Mouse (Mus musculus) T-helper 17 cell (primary cell): ENCODE measurements around the gene Spint3.
"Not testable (repeated sequence)": the region's sequence is repeated elsewhere in the genome, so short reads cannot be mapped to it uniquely, and the experiment has no call there.

Source experiments
- in situ Hi-C, 2 experiments: fragments of 300-600 bp; cut with MboI, MseI; formaldehyde crosslinking; loops; 1 replicate in 1 of 2; 2 replicates in 1 of 2; pipeline ENCODE4 v1.15.1; 2025; ENCODE audit warnings: high pct_unique_total_duplicates in 2 of 2

Gene Spint3

DNA sequence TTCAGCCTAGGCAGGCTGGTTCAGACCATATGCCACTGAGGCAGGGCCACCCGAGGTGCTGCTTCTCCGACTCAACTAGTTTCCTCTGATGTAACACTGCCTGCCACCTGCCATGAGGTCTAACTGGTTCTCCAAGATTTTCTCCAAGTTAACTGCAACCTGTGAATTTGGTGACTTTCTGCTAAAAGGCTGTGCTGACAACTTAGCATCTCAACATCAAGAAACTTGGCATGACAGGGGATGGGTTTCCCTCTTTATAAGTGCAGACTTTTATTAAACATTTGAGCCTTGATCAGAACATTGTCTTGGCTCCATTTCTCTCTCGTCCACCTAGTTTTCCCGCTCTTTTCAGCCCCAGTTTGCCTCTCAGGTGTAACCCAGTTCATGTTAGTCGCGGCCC, at the start of gene Spint3:
Gene Spint3, minus strand, starts transcription at position 101 of the 400 bp plus-strand sequence.
- in situ Hi-C loops, result not testable (repeated sequence)

DNA sequence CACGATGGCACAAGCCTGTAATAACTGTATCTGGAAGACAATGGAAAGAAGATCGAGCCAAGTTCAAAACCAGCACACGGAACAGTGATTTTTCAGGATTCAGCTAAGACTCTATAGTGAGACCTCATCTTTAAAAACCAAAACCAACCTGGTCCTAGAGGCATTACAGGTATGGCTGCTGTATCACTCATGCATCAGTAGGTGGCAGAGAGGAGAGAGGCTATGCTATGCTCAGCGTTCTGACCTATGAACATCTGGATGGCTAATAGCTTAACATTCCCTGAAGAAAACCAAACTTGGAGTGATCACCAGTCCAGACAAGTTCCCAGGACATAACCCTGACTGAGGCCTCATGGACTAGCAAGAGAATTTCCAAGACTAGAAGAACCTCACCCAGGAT, 48.5 kb upstream of the Spint3 start:
- in situ Hi-C loops, result no loop called here

GRCm38 (mm10) chr2:164619050-164619449, 45.8 kb upstream of the Spint3 start:
- in situ Hi-C loops, result loop anchor here (5.0 kb wide), 1 partner anchor 37 kb away; no protein-coding TSS in a partner anchor

DNA sequence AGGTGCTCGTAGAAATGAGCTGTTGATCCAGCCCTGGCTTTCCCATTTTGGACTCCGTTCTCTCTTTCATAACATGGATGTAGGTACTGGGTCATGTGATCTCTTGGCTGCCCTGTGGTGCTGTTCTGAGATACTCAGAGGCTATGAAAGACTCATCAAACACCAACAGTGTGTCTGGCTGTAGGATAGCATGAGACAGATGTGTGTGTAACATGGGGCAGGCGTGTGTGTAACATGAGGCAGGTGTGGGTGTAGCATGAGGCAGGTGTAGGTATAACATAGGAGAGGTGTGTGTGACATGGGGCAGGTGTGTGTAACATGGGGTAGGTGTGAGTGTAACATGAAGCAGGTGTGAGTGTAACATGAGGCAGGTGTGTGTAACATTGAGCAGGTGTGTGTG, 42.1 kb upstream of the Spint3 start:
- in situ Hi-C loops, result loop anchor here (5.0 kb wide), 1 partner anchor 33 kb away; no protein-coding TSS in a partner anchor

- in situ Hi-C loops, result not testable (repeated sequence)
Observed at GRCm38 (mm10) chr2:164613471-164613870, 40.2 kb upstream of the Spint3 start, which contains the start of the genes Wfdc6b and Wfdc8. Gene Wfdc6b, plus strand, starts transcription at chr2:164613522. Gene Wfdc8, minus strand, starts transcription at chr2:164613626.

DNA sequence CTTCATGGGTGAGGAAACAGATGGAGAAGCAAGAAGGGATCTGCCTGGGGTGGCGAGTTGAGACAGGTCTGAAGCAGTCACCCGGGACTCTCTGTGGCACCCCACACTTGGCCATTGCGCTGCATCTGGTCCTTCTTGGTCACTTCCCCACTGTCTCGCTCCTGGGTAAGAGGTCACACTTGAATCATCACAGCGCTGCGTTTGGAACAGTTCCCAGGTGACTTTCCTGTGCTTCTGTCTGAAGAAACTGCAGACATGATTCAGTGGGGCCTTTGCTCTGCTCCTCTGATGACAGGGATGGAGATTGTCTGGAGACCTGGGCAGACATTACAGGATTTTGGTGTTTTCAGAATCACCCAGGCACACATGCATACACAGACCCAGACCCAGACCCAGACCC, 35.5 kb upstream of the Spint3 start:
- in situ Hi-C loops, result loop anchor here in 1 of 2 experiments (10.0 kb wide), 1 partner anchor 1094 kb away; no protein-coding TSS in a partner anchor

DNA sequence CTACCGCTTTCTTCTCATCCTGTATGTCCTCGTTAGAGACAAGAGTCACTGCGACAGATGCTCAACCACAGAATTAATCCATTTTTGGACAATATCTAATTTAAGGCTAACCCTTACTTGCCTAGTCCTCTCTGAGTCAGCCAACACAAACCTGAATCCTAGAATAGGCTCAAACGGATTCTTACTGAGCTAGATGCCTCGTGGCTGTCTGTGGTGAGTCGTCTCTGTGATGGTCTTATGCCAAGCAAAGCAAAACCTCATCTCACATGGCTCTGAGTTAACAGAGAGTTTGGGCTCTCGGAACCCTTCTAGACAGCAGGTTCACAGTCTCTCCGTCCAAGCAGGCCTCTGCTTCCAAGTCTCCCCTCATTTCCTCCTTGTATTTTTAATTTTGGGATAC, 31.2 kb upstream of the Spint3 start:
- in situ Hi-C loops, result loop anchor here in 1 of 2 experiments (10.0 kb wide), 1 partner anchor 1090 kb away; no protein-coding TSS in a partner anchor

DNA sequence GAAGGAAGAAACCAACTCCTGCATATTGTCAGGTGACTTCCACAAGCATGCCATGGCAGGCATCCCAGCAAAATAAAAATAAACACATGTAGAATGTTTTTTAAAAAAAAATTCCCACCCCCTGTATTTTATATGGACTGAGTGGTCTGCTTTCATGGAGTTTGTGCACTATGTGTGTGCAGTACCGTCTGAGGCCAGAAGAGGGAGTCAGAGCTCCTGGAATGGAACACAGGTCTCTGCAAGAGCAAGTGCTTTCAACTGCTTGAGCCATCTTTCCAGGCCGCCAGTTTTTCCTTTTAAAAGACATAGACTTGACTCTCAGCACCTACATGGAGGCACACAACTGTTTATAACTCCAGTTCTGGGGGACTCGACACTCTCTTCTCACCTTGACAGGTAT, 30.2 kb upstream of the Spint3 start:
- in situ Hi-C loops, result loop anchor here in 1 of 2 experiments (10.0 kb wide), 1 partner anchor 1089 kb away; no protein-coding TSS in a partner anchor

DNA sequence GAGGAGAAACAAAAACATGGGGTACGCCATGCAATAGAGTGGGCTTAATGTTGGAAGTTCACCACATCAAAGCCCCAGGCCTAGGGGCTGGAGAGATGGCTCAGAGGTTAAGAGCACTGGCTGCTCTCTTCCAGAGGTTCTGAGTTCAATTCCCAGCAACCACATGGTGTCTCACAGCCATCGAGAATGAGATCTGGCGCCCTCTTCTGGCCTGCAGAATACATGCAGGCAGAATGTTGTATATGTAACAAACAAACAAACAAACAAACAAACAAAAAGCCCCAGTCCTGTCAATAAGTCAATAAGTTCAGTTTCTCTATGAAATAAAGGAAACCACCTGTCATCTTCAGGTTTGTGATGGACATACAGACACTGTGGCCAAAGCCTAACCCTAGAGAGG, 26.9 kb upstream of the Spint3 start:
- in situ Hi-C loops, result loop anchor here in 1 of 2 experiments (10.0 kb wide), 1 partner anchor 1085 kb away; no protein-coding TSS in a partner anchor

DNA sequence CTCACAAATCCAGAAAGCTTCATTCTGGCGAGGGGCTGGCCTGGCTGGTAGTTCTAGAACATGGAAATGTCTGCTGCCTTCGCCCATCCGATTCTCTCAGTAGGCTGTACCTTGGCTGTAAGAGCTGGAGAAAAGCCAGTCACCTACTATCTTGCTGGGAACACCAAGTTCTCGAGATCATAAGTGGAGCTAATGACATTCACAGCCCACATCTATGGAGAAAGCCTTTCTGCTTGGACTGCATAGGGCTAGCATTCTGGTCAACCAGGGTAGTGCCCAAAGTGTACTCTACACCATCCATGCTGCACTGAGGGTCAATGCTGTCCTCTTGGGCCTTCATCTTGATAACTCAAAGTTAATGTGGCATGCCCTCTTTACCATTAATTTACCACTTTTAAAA, 20.2 kb upstream of the Spint3 start, which contains the start of gene Eppin:
Gene Eppin, minus strand, starts transcription at position 101 of the 400 bp plus-strand sequence.
- in situ Hi-C loops, result loop anchor here in 1 of 2 experiments (5.0 kb wide), 1 partner anchor 129 kb away; no protein-coding TSS in a partner anchor

GRCm38 (mm10) chr2:164592014-164592413, 18.8 kb upstream of the Spint3 start:
- in situ Hi-C loops, result loop anchor here in 1 of 2 experiments (5.0 kb wide), 1 partner anchor 130 kb away; no protein-coding TSS in a partner anchor

GRCm38 (mm10) chr2:164585025-164585725, 11.9 kb upstream of the Spint3 start, which contains the start of gene Wfdc6a:
Gene Wfdc6a, minus strand, starts transcription at chr2:164585447.
- in situ Hi-C loops, result not testable (repeated sequence)

DNA sequence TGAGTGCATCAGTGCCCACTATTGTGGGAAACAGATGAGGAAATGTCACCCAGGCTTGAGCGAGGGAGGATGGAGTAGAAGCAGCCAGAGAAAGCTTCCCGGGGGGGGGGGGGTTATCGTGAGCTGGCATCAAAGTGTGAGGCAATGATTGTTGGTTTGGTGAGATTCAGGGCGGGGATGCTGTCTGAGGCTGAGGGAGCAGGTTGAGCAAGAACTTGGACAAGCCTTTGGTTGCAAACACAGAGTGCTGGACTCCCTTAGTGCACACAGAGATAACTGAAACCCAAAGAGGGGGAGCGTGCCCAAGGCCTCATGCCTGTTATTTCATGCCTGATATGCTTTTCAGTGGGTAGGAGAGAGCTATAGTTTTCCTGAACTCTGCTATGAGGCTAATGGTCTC, 5.8 kb downstream of the Spint3 start:
- in situ Hi-C loops, result no loop called here

GRCm38 (mm10) chr2:164566997-164567396, 6.3 kb downstream of the Spint3 start:
- in situ Hi-C loops, result no loop called here

DNA sequence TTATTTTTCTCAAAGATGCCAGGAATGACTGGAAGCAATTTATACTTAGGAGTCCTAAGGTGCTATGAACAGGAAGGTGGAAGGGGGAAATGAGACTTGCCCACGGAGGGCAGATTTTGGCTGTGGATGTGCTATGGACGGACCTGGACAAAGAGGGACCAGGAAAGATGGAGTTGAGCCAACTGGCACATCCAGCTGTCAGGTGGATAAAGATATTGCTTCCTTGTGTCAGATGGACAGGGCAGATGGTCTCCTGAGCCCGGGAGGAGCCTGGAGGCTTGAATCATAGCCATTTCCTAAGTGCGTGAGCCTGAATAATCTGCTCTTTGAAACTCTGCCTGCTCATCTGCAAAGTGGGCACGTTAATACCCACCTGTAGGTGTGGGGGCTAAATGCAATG, 8.9 kb downstream of the Spint3 start:
- in situ Hi-C loops, result no loop called here

DNA sequence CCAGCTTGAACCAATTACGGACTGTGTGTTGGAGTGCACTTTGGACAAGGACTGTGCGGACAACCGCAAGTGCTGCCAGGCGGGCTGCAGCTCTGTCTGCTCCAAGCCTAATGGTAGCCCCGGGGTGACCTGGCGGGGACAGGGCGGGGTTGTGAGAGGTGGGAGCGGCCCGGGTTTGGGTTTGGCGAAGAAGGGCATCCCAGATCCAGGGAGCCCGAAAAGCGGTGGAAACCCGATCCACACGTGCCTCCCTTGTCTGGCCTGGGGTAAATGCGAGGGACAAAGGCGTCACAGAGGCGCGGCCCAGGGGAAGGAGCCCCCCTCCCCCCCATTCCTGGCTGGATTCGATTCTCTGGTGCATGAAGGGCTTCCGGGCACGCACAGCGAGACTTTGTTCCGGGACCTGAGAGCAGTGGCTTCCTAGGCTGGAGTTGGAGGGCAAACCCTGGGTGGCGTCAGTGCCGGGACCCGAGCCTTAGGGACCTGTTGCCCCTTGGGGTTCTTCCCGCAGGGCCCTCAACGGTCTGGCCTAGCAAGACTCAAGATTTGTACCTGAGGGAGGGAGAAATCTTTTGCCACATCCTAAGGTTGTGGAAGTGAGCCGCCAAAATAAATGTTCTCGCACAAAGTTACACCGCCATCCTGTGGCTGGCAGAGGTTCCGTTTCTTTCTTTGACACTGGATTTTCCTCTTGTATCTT, 9.8 kb downstream of the Spint3 start:
- in situ Hi-C loops, result no loop called here

- in situ Hi-C loops, result no loop called here
Observed at GRCm38 (mm10) chr2:164562391-164563188, 10.7 kb downstream of the Spint3 start, which contains the start of gene Wfdc2. Gene Wfdc2, plus strand, starts transcription at chr2:164562413.

- in situ Hi-C loops, result no loop called here
Observed at GRCm38 (mm10) chr2:164560106-164560505, 13.2 kb downstream of the Spint3 start.

GRCm38 (mm10) chr2:164558991-164559645, 14.1 kb downstream of the Spint3 start:
- in situ Hi-C loops, result no loop called here

GRCm38 (mm10) chr2:164558426-164558825, 14.8 kb downstream of the Spint3 start:
- in situ Hi-C loops, result no loop called here

GRCm38 (mm10) chr2:164551502-164551901, 21.8 kb downstream of the Spint3 start:
- in situ Hi-C loops, result no loop called here
